Mouse (Mus musculus) kidney, postnatal 0 days (tissue): Measurements from ENCODE around the gene Tbxas1. TPM values are rescaled to one million over a fixed set of nuclear protein-coding genes. Genes with fewer than 3 reads are reported as not detected.

ENCODE experiments used
- ATAC-seq: fragments of 200-750 bp; cut with Nextera tagmentation; replicated peaks from 2 replicates; pipeline ENCODE4 v1.8.0; 2017; ENCODE audit warnings: low read depth, moderate number of reproducible peaks, moderate TSS enrichment, moderate library complexity; ENCODE audit not compliant: low FRiP score
- DNase-seq: peaks from one replicate; pipeline ENCODE4 v3.0.0-alpha.2; 2016; ENCODE audit warnings: low spot score
- H3K27ac ChIP-seq: fragments of 300-500 bp; sonication (generic); 2 replicates; pipeline ENCODE4 v1.5.1; 2014; ENCODE audit warnings: mild to moderate bottlenecking
- H3K27me3 ChIP-seq: fragments of 300-500 bp; sonication (generic); 2 replicates; pipeline ENCODE4 v1.6.1; 2014; ENCODE audit warnings: low read length, mixed read lengths; ENCODE audit not compliant: insufficient read depth
- H3K36me3 ChIP-seq: fragments of 300-500 bp; sonication (generic); 2 replicates; pipeline ENCODE4 v1.6.1; 2014; ENCODE audit warnings: low read length, mixed read lengths; ENCODE audit not compliant: insufficient read depth
- H3K4me1 ChIP-seq: fragments of 300-500 bp; sonication (generic); replicated peaks from 2 replicates; pipeline ENCODE4 v1.6.1; 2014; ENCODE audit warnings: antibody characterized with exemption, low read length, mixed read lengths; ENCODE audit not compliant: insufficient read depth
- H3K4me2 ChIP-seq: fragments of 300-500 bp; sonication (generic); 2 replicates; pipeline ENCODE4 v1.6.1; 2014; ENCODE audit warnings: mild to moderate bottlenecking, low read length, moderate library complexity, mixed read lengths
- H3K4me3 ChIP-seq: fragments of 300-500 bp; sonication (generic); replicated peaks from 2 replicates; pipeline ENCODE4 v1.5.1; 2014; ENCODE audit warnings: low read depth, low read length
- H3K9ac ChIP-seq: fragments of 300-500 bp; sonication (generic); 2 replicates; pipeline ENCODE4 v1.6.1; 2014; ENCODE audit warnings: low read depth, low read length
- H3K9me3 ChIP-seq: fragments of 300-500 bp; sonication (generic); replicated peaks from 2 replicates; pipeline ENCODE4 v1.6.1; 2016; ENCODE audit warnings: low read length, inconsistent platforms, mixed read lengths
- CTCF ChIP-seq: IDR thresholded peaks from 2 replicates; pipeline ENCODE4 v1.5.1; 2016; ENCODE audit warnings: antibody characterized with exemption, low read depth, mild to moderate bottlenecking, moderate library complexity
- WGBS: fragments of 180-500 bp; shearing (Covaris S2); extraction: QIAGEN DNeasy Blood & Tissue Kit; methylation state at CpG from one replicate; pipeline ENCODE4 v1.1.7; 2014; 5-methylcytosine and 5-hydroxymethylcytosine counted together
- polyA plus RNA-seq: library from polyadenylated mRNA; unstranded; fragments of >200 nt; fragmentation: Nextera tagmentation; extraction: Ambion mirVana; gene quantifications from 2 replicates; pipeline ENCODE4 v1.2.1, GENCODE M21; 2015

Tbxas1 gene
- polyA plus RNA-seq, 1 experiment from 2014 or later: 10.5 TPM

GRCm38 (mm10) chr6:39058936-39059335, 183.7 kb downstream of the Tbxas1 start:
- H3K4me3 ChIP-seq: no peak overlapping the region
- H3K9me3 ChIP-seq: no peaks in the 10 kb centered on the region
- no peak for TF ChIP-seq CTCF
- H3K9ac ChIP-seq: no peak overlapping the region
- 0 out of 2 replicates have a peak, but pooled peaks cover 5% of the 10 kb centered on the region for H3K4me1 ChIP-seq
- no peak for ATAC-seq
- no peaks in the 10 kb centered on the region for H3K36me3 ChIP-seq
- no peaks in the 10 kb centered on the region for H3K27me3 ChIP-seq
- DNase-seq: no peak
- no peak overlapping the region for H3K4me2 ChIP-seq
- H3K27ac ChIP-seq: peak overlapping the region; percentile 60; the same call in 1 of the 2 replicates
- WGBS: 16% methylated on average over 3 of the region's 3 CpGs

GRCm38 (mm10) chr6:39059547-39060497, 184.6 kb downstream of the Tbxas1 start:
- WGBS: 55% methylated on average over 12 of the region's 12 CpGs
- H3K36me3 ChIP-seq: no peaks in the 10 kb centered on the region
- H3K27me3 ChIP-seq: no peaks in the 10 kb centered on the region
- DNase-seq (peak; percentile 49), ATAC-seq (no peak)
- no peak; the same call in 1 of the 2 replicates for TF ChIP-seq CTCF
- no peak overlapping the region for H3K4me3 ChIP-seq
- H3K4me1 ChIP-seq: 0 out of 2 replicates have a peak, but pooled peaks cover 5% of the 10 kb centered on the region
- no peak overlapping the region for H3K4me2 ChIP-seq
- peak overlapping the region; percentile 60 for H3K27ac ChIP-seq
- H3K9me3 ChIP-seq: no peaks in the 10 kb centered on the region
- no peak overlapping the region for H3K9ac ChIP-seq

- 48% methylated on average over 4 of the region's 4 CpGs for WGBS
- no peaks in the 10 kb centered on the region for H3K27me3 ChIP-seq
- DNase-seq (no peak), ATAC-seq (no peak)
- H3K4me1 ChIP-seq: no peaks in the 10 kb centered on the region
- no peaks in the 10 kb centered on the region for H3K9me3 ChIP-seq
- H3K4me2 ChIP-seq: no peak overlapping the region
- no peaks in the 10 kb centered on the region for H3K36me3 ChIP-seq
- H3K4me3 ChIP-seq: no peak overlapping the region
- H3K9ac ChIP-seq: no peak overlapping the region
- TF ChIP-seq CTCF: no peak
- H3K27ac ChIP-seq: no peak overlapping the region
Measured at GRCm38 (mm10) chr6:39061180-39061579, 186.0 kb downstream of the Tbxas1 start.

- Histone ChIP-seq H3K4me1 (no peaks in the 10 kb centered on the region), H3K27me3 (no peaks in the 10 kb centered on the region), H3K27ac (no peak overlapping the region), H3K9me3 (no peaks in the 10 kb centered on the region), H3K9ac (no peak overlapping the region), H3K4me3 (no peak overlapping the region), H3K36me3 (no peaks in the 10 kb centered on the region), H3K4me2 (no peak overlapping the region)
- TF ChIP-seq CTCF: no peak
- 60% methylated on average over 2 of the region's 2 CpGs for WGBS
- ATAC-seq: no peak
- DNase-seq: no peak
Measured at GRCm38 (mm10) chr6:39063541-39063940, 188.3 kb downstream of the Tbxas1 start.

- TF ChIP-seq CTCF: peak; percentile 93
- Histone ChIP-seq H3K9ac (no peak overlapping the region), H3K27ac (no peak overlapping the region), H3K4me1 (no peaks in the 10 kb centered on the region), H3K4me3 (no peak overlapping the region), H3K27me3 (no peaks in the 10 kb centered on the region), H3K4me2 (no peak overlapping the region), H3K36me3 (no peaks in the 10 kb centered on the region), H3K9me3 (no peaks in the 10 kb centered on the region)
- 44% methylated on average over 12 of the region's 12 CpGs for WGBS
- DNase-seq (peak; percentile 92), ATAC-seq (peak; percentile 30; the same call in 1 of the 2 replicates)
Measured at GRCm38 (mm10) chr6:39066935-39067578, 191.9 kb downstream of the Tbxas1 start.

GRCm38 (mm10) chr6:39072664-39073063, 197.5 kb downstream of the Tbxas1 start:
- H3K4me3 ChIP-seq: no peak overlapping the region
- peak; percentile 32; the same call in 1 of the 2 replicates for TF ChIP-seq CTCF
- H3K27ac ChIP-seq: no peak overlapping the region
- H3K9ac ChIP-seq: no peak overlapping the region
- no peak overlapping the region for H3K4me2 ChIP-seq
- H3K27me3 ChIP-seq: no peaks in the 10 kb centered on the region
- DNase-seq: peak; percentile 69
- H3K36me3 ChIP-seq: no peaks in the 10 kb centered on the region
- WGBS: 9% methylated on average over 5 of the region's 5 CpGs
- no peaks in the 10 kb centered on the region for H3K9me3 ChIP-seq
- no peak for ATAC-seq
- H3K4me1 ChIP-seq: peaks cover 5% of the 10 kb centered on the region; the same call in 1 of the 2 replicates
